Mouse (Mus musculus) fibroblast of lung, adult 2 months (primary cell): Measurements from ENCODE around the gene Eml3.
"Not testable (repeated sequence)": the region's sequence is repeated elsewhere in the genome, so short reads cannot be mapped to it uniquely, and the experiment has no call there.

Source experiments
- DNase-seq: peaks from one replicate; pipeline ENCODE4 v3.0.0-alpha.2; 2011; ENCODE audit warnings: low read depth

The Eml3 gene

GRCm38 (mm10) chr19:8929224-8930088 is at the start of gene Eml3, which contains the start of gene Rom1:
Eml3 (plus strand) TSS chr19:8929552.
Rom1 (minus strand) TSS chr19:8929356.
- DNase-seq = peak; percentile 56

- DNase-seq = peak; percentile 67
These were observed 48.9 kb upstream of the Eml3 start, which contains the start of gene Uqcc3 for GRCm38 (mm10) chr19:8880311-8881033. Uqcc3 (minus strand) TSS chr19:8880923.

- no peak for DNase-seq
These were observed 48.3 kb upstream of the Eml3 start for GRCm38 (mm10) chr19:8881034-8881392.

- DNase-seq = no peak
These were observed 45.7 kb upstream of the Eml3 start, which contains the start of the genes Lbhd1 and Gm49403 for GRCm38 (mm10) chr19:8883616-8884015. Lbhd1 (plus strand) TSS chr19:8883732. Gm49403 (plus strand) TSS chr19:8883930.

- DNase-seq = no peak
These were observed 42.3 kb upstream of the Eml3 start for GRCm38 (mm10) chr19:8886916-8887584.

- DNase-seq = no peak
These were observed 41.5 kb upstream of the Eml3 start for GRCm38 (mm10) chr19:8887585-8888463.

GRCm38 (mm10) chr19:8888511-8889385 is 40.6 kb upstream of the Eml3 start, which contains the start of the genes 1810009A15Rik and Gm49416:
1810009A15Rik (plus strand) TSS chr19:8888853.
Gm49416 (plus strand) TSS chr19:8888926.
- peak; percentile 79 for DNase-seq

GRCm38 (mm10) chr19:8892829-8893766 is 36.3 kb upstream of the Eml3 start, which contains the start of gene Ints5:
Ints5 (plus strand) TSS chr19:8893005.
- DNase-seq = no peak

GRCm38 (mm10) chr19:8895397-8895960 is 33.9 kb upstream of the Eml3 start:
- no peak for DNase-seq

- not testable (repeated sequence) for DNase-seq
These were observed 33.1 kb upstream of the Eml3 start for GRCm38 (mm10) chr19:8896231-8896630.

- not testable (repeated sequence) for DNase-seq
These were observed 32.0 kb upstream of the Eml3 start for GRCm38 (mm10) chr19:8897211-8897864.

- peak; percentile 80 for DNase-seq
These were observed 31.4 kb upstream of the Eml3 start, which contains the start of gene Ganab for GRCm38 (mm10) chr19:8897865-8898495. Ganab (plus strand) TSS chr19:8898071.

- DNase-seq = no peak
These were observed 30.8 kb upstream of the Eml3 start for GRCm38 (mm10) chr19:8898576-8898975.

GRCm38 (mm10) chr19:8899079-8899478 is 30.3 kb upstream of the Eml3 start:
- no peak for DNase-seq

GRCm38 (mm10) chr19:8903412-8903811 is 25.9 kb upstream of the Eml3 start:
- no peak for DNase-seq

GRCm38 (mm10) chr19:8908531-8908930 is 20.8 kb upstream of the Eml3 start:
- DNase-seq = no peak

- DNase-seq = no peak
These were observed 17.5 kb upstream of the Eml3 start for GRCm38 (mm10) chr19:8911810-8912209.
